Mouse (Mus musculus) thymus, postnatal 14 days (tissue): ENCODE results near the gene Scn8a.
A peak's percentile ranks its signal among the peaks of the same experiment; 100 is the strongest.

Experiments
- DNase-seq: peaks from one replicate; pipeline ENCODE4 v3.0.0; 2021

Scn8a gene

GRCm38 (mm10) chr15:101046039-101046526, 176.4 kb downstream of the Scn8a start:
- DNase-seq, result no peak

GRCm38 (mm10) chr15:101046527-101047193, 177.0 kb downstream of the Scn8a start:
- no peak for DNase-seq

DNA sequence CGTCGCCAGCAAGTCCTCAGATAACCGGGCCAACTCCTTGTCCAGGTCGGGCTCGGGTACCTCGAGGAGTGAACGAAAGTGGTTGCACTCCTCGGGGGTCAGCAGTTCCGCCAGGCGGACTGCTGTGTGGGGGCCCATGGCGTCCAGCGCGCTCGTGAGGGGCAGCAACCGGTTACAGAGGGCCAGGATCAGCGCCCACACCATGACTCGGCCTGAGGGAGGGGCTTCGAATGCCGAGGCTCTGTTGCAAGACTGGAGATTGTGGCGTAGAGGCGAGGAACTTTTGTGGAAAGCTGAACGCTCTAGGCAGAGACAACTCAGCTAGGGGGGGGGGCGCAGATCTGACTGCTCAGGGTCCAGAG, 177.5 kb downstream of the Scn8a start, which contains the start of gene Gm47841:
Gm47841 (minus strand) TSS at position 204 of the 362 bp plus-strand sequence.
- DNase-seq, result no peak

- DNase-seq, result no peak
Measured at GRCm38 (mm10) chr15:101048338-101048896, 178.8 kb downstream of the Scn8a start.

DNA sequence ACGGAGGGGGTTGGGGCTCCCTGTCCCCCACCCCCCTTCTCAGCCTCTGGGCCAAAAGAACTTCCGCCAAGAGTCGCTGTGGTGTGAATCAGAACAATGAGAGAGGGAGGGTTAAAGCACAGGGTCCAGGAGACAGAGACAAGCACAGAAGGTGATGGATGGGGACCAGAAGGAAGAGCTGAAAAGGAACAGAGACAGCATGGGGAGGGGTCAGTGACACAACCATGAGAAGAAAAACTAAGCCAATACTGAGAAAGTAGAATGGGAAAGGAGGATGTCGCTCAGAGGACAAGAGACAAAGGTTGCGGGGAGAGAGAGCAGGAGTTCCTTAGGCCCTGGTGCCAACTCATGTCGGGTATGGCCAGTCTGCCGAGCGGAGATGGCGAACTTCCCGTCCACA, 182.2 kb downstream of the Scn8a start:
- no peak for DNase-seq

DNA sequence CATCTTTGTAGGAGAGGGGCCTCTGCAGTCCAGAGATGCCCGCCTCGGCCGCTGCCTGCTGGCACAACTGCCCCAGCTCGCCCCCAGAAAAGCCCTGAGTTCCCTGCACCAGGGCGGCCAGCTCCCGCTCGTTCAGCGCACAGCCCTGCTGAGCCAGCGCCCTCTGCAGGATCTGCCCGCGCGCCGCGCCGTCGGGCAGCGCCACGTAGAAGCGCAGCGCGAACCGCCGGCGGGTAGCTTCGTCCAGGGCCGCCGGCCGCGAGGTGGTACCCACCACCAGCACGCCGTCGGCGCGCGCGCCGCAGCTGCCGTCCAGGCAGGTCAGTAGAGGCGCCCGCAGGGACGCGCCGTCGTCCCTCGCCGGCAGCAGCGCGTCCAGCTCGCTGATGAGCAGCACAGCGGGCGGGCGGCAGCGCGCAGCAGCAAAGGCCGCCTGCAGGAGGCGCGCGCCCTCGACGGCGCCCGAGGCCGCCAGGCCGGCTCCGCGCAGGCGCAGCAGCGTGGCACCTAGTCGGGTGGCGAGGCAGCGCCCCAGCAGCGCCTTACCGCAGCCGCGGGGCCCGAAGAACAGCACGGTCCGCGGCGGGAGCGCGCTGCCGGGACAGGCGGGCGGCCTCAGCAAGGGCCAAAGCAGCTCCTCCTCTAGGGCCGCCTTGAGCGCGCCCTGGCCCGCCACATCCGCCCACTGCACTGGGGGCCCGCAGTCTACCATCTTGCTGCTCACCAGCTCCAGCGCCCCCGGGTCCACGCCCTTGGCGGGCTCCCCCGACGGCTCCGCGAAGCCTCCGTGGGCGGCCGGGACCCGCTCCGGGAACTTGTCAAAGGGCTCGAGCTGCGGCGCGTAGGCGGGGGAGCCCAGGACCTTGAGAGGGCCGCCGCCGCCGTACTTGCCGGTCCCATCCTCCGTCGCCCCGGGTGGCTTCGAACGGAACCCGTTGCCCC, 183.2 kb downstream of the Scn8a start:
- DNase-seq, result peak; percentile 28

DNA sequence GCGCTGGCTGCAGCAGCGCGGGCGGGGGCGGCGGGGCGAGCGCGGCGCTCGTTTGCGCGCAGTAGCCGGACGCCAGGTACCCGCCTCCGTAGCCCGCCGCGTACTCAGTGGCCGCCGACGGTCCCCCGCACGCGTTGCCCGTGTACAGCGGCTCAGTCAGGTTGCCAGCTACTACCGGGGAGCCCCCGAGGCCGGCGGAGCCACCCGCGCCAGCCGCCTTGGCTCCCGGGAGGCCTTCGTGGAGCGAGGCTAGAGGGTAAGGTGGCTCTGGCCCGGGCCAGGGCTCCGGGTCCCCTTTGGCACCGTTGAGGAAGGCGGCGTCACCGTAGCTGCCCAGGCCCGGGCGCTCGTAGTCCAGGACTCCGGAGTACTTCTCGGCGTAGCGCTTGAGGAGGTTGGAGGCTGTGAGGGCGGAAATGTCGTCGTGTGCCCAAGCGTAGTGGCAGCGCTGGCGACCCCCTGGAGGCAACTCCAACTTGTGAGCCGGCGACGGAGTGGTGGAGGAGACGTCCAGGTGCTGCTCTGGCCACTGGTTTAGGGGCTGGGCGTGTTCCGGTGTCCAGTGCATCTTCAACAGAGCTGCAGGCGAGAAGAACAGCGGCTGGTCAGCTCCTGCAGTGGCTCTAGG, 184.3 kb downstream of the Scn8a start:
- DNase-seq, result no peak

DNA sequence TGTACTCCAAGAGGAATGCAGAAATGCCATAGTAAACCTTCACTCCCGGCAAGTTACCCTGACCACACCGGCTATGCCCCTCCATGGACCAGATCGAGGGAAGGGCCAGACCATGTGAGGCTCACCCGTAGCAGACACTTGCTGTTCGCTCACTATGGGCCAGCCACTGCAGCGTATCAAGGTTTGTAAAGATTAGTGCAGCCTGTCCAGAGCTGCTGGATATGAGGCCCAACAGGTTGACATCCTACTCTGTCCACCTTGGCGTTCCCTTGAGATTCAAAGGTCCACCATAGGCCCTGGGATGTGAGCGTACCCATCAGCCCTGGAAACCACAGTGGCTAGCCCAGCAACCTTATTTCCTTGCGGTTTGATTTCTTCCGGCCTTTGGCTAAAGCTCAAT, 184.9 kb downstream of the Scn8a start:
- no peak for DNase-seq

GRCm38 (mm10) chr15:101056225-101056624, 186.6 kb downstream of the Scn8a start:
- DNase-seq, result peak; percentile 42

DNA sequence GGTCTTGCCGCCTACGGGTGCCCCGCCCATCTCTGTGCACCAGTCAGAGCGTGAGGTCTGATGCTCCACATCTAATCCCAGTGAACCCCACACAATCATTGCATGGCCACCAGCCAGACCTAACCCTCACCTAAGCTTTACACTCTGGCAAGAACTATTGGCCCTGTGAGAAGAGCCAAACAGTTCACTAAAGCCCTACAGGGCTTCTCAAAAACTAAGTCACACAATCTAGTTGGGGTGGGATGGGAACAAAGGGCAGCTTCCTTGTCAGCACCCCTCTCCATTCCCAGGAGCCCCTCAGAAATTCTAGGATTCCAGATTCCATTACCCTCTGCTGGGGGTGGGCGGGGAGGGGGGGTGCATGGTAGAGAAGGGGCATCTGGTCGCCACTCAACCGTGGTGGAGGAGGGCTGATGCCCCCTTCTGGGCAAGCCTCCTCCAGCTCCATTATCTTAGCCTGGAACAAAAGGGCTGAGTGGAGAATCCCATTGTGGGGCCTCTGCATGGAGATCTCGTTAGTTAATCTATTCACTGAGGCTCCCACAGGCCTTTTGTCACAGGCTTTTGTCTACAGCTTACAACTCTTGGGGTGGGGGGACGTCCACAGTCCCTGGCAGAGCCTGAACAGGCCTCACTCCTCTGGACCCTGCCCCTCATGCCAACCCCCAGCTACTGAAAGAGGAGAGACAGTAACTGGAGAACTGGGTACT, 190.1 kb downstream of the Scn8a start:
- DNase-seq, result no peak

DNA sequence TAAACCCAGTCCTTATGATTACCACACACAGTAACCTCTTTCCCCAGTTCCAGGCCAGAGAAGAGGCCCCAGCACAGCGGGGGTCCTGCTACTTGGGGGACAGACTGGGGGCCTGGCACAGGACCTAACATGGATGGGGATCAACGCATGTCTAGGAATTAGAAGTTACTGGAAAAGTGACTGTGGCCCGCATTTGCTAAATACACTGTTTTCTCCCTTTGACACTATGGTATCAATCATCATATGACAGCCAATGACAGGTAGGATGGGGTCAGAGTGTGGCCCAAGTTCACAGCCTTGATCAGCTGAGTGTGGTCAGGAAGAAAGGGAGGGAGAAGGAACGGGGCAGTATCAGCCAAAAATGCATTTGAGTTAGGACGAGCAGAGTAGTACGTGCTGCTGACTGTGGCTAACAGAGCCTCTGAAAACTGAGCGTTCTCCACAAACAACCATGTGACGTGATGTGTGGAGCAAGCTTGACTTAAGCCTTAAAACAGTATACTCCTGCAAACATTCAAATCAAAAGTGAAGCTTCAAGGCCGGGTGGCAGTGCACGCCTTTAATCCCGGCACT, 190.7 kb downstream of the Scn8a start:
- DNase-seq, result no peak

GRCm38 (mm10) chr15:101065069-101065468, 195.4 kb downstream of the Scn8a start:
- no peak for DNase-seq

- DNase-seq, result no peak
Measured at GRCm38 (mm10) chr15:101066364-101066847, 196.7 kb downstream of the Scn8a start.

GRCm38 (mm10) chr15:101066920-101067696, 197.4 kb downstream of the Scn8a start:
- DNase-seq, result no peak

DNA sequence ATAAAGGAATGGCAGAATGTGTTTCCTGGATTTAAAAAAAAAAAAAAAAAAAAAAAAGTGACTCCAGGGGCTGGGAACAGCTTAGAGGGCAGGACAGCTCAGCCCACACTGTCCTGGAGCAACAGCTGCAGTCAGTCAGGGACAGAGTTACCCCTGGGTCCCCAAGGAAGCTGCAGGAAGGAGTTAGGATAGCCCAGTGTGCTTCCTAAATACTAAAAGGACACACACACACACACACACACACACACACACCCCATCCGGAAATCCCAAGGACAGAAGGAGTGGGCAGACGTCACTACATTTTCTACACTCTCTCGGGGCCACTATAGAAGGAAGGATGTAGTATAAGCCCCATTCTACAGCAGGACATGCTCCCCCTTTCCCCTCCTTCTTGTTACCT, 198.4 kb downstream of the Scn8a start:
- no peak for DNase-seq

DNA sequence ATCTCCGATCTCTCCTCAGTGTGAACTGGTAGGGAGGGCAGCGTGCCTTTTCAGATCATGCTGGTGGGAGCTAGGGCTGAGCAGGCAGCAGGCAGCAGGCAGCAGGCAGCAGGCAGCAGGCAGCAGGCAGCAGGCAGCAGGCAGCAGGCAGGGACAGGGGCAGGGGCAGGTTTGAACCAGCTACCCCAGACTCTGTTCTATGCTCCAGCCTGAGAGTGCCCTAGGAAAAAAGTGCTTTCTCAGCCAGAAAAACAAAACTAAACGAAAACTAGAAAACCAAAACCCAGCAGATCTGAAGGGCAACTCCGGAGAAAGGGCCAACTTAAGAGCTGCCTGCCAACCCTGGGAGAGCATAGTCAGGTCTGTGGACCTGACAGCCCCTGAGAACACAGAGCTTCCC, 199.0 kb downstream of the Scn8a start:
- DNase-seq, result no peak

- DNase-seq, result no peak
Measured at GRCm38 (mm10) chr15:101069641-101070190, 200.1 kb downstream of the Scn8a start.

GRCm38 (mm10) chr15:101070762-101071161, 201.1 kb downstream of the Scn8a start:
- no peak for DNase-seq

GRCm38 (mm10) chr15:101072736-101073135, 203.1 kb downstream of the Scn8a start:
- DNase-seq, result no peak

GRCm38 (mm10) chr15:101074067-101074466, 204.4 kb downstream of the Scn8a start:
- no peak for DNase-seq

- DNase-seq, result no peak
Measured at GRCm38 (mm10) chr15:101075150-101075549, 205.5 kb downstream of the Scn8a start.
